Mouse (Mus musculus) frontal cortex, adult 2 months (tissue): ENCODE data around the gene Fxyd5. TPM values are rescaled to one million over a fixed set of nuclear protein-coding genes. Genes with fewer than 3 reads are reported as not detected.
A peak's percentile ranks its signal among the peaks of the same experiment; 100 is the strongest.

ENCODE experiments used
- DNase-seq, 2 experiments: peaks; one replicate each; pipeline ENCODE4 v3.0.0; 2022; ENCODE audit warnings: low spot score in 1 of 2; ENCODE audit errors: extremely low spot score in 1 of 2
- polyA plus RNA-seq: library from polyadenylated mRNA; depleted of rRNA; stranded (reverse); fragments of >200 nt; gene quantifications from 2 replicates; pipeline ENCODE4 v1.2.3, GENCODE M21; 2012

The Fxyd5 gene
- polyA plus RNA-seq, 1 experiment: 37.6 TPM

- peak in 1 of 2 experiments; percentile 65 for DNase-seq
Observed at GRCm38 (mm10) chr7:31049135-31049845, 7.0 kb upstream of the Fxyd5 start.

GRCm38 (mm10) chr7:31041662-31042315, 492 bp downstream of the Fxyd5 start:
- DNase-seq: peak in 1 of 2 experiments; percentile 32

GRCm38 (mm10) chr7:31041023-31041407, 1.3 kb downstream of the Fxyd5 start:
- no peak for DNase-seq

GRCm38 (mm10) chr7:31040281-31041022, 1.8 kb downstream of the Fxyd5 start:
- no peak for DNase-seq

GRCm38 (mm10) chr7:31039011-31039410, 3.3 kb downstream of the Fxyd5 start:
- no peak for DNase-seq

GRCm38 (mm10) chr7:31037675-31038074, 4.6 kb downstream of the Fxyd5 start:
- DNase-seq: no peak

- no peak for DNase-seq
Observed at GRCm38 (mm10) chr7:31036917-31037316, 5.4 kb downstream of the Fxyd5 start.

GRCm38 (mm10) chr7:31035291-31035690, 7.0 kb downstream of the Fxyd5 start:
- DNase-seq: no peak

GRCm38 (mm10) chr7:31034789-31035188, 7.5 kb downstream of the Fxyd5 start:
- no peak for DNase-seq

GRCm38 (mm10) chr7:31033409-31034165, 8.7 kb downstream of the Fxyd5 start:
- no peak for DNase-seq

GRCm38 (mm10) chr7:31031731-31032130, 10.6 kb downstream of the Fxyd5 start:
- DNase-seq: no peak

- no peak for DNase-seq
Observed at GRCm38 (mm10) chr7:31030717-31031116, 11.6 kb downstream of the Fxyd5 start.

- DNase-seq: no peak
Observed at GRCm38 (mm10) chr7:31028609-31029008, 13.7 kb downstream of the Fxyd5 start.

- peak; percentile 86 to 90 for DNase-seq
Observed at GRCm38 (mm10) chr7:31017104-31017901, 25.0 kb downstream of the Fxyd5 start.

- no peak for DNase-seq
Observed at GRCm38 (mm10) chr7:31012971-31013370, 29.3 kb downstream of the Fxyd5 start.

GRCm38 (mm10) chr7:31008889-31009288, 33.4 kb downstream of the Fxyd5 start:
- no peak for DNase-seq

GRCm38 (mm10) chr7:31008175-31008574, 34.1 kb downstream of the Fxyd5 start:
- no peak for DNase-seq

- DNase-seq: no peak
Observed at GRCm38 (mm10) chr7:31007775-31008174, 34.5 kb downstream of the Fxyd5 start.

GRCm38 (mm10) chr7:31002650-31003049, 39.6 kb downstream of the Fxyd5 start:
- DNase-seq: no peak

GRCm38 (mm10) chr7:31000505-31001020, 41.7 kb downstream of the Fxyd5 start:
- DNase-seq: peak in 1 of 2 experiments; percentile 33
